Mouse (Mus musculus): ENCODE data around the gene Pou2f1. TPM values are rescaled to one million over a fixed set of nuclear protein-coding genes. Genes with fewer than 3 reads are reported as not detected.
A peak's percentile ranks its signal among the peaks of the same experiment; 100 is the strongest.

The Pou2f1 gene
- polyA plus RNA-seq, 1 experiment = 7.4 TPM

GRCm38 (mm10) chr1:165967027-165967654 lies 35.3 kb downstream of the Pou2f1 start:
- Histone ChIP-seq H3K27ac (ENCODE audit: insufficient read depth, low read length) (no peak overlapping the region), H3K4me3 (ENCODE audit: insufficient read depth, low read length) (no peak overlapping the region), H3K4me1 (ENCODE audit: control insufficient read depth, insufficient read depth, low read length) (no peaks in the 10 kb centered on the region)
- TF ChIP-seq POLR2A (IDR thresholded peaks at IDR 0.05; ENCODE audit: extremely low read depth, insufficient read depth, low read length) (no peak), CTCF (IDR thresholded peaks at IDR 0.05; ENCODE audit: extremely low read depth, insufficient read depth, low read length) (peak; percentile 30; the same call in 1 of the 2 replicates)

- no peak overlapping the region for H3K27ac ChIP-seq (ENCODE audit: insufficient read depth, low read length)
Observed at GRCm38 (mm10) chr1:165966156-165966914, 36.1 kb downstream of the Pou2f1 start.

GRCm38 (mm10) chr1:165961676-165962364 lies 40.7 kb downstream of the Pou2f1 start:
- Histone ChIP-seq H3K4me3 (ENCODE audit: insufficient read depth, low read length) (no peak overlapping the region), H3K4me1 (ENCODE audit: control insufficient read depth, insufficient read depth, low read length) (no peaks in the 10 kb centered on the region), H3K27ac (ENCODE audit: insufficient read depth, low read length) (no peak overlapping the region)
- TF ChIP-seq POLR2A (IDR thresholded peaks at IDR 0.05; ENCODE audit: extremely low read depth, insufficient read depth, low read length) (no peak), CTCF (IDR thresholded peaks at IDR 0.05; ENCODE audit: extremely low read depth, insufficient read depth, low read length) (no peak)

More at GRCm38 (mm10) chr1:165966156-165966914, 36.1 kb downstream of the Pou2f1 start:
- no peaks in the 10 kb centered on the region for H3K4me1 ChIP-seq (ENCODE audit: control insufficient read depth, insufficient read depth, low read length)
- TF ChIP-seq POLR2A (IDR thresholded peaks at IDR 0.05; ENCODE audit: extremely low read depth, insufficient read depth, low read length) (no peak), CTCF (IDR thresholded peaks at IDR 0.05; ENCODE audit: extremely low read depth, insufficient read depth, low read length) (no peak)
- no peak overlapping the region for H3K4me3 ChIP-seq (ENCODE audit: insufficient read depth, low read length)

GRCm38 (mm10) chr1:165958159-165958558 lies 44.3 kb downstream of the Pou2f1 start:
- Histone ChIP-seq H3K4me3 (ENCODE audit: insufficient read depth, low read length) (no peak overlapping the region), H3K27ac (ENCODE audit: insufficient read depth, low read length) (no peak overlapping the region), H3K4me1 (ENCODE audit: control insufficient read depth, insufficient read depth, low read length) (no peaks in the 10 kb centered on the region)
- TF ChIP-seq POLR2A (IDR thresholded peaks at IDR 0.05; ENCODE audit: extremely low read depth, insufficient read depth, low read length) = no peak
- no peak for TF ChIP-seq CTCF (IDR thresholded peaks at IDR 0.05; ENCODE audit: extremely low read depth, insufficient read depth, low read length)

GRCm38 (mm10) chr1:165948214-165948813 lies 54.2 kb downstream of the Pou2f1 start:
- Histone ChIP-seq H3K4me3 (ENCODE audit: insufficient read depth, low read length) (no peak overlapping the region), H3K4me1 (ENCODE audit: control insufficient read depth, insufficient read depth, low read length) (no peaks in the 10 kb centered on the region; the same call in 1 of the 2 replicates), H3K27ac (ENCODE audit: insufficient read depth, low read length) (no peak overlapping the region)
- no peak for TF ChIP-seq CTCF (IDR thresholded peaks at IDR 0.05; ENCODE audit: extremely low read depth, insufficient read depth, low read length)
- no peak for TF ChIP-seq POLR2A (IDR thresholded peaks at IDR 0.05; ENCODE audit: extremely low read depth, insufficient read depth, low read length)

GRCm38 (mm10) chr1:165943270-165943669 lies 59.2 kb downstream of the Pou2f1 start:
- Histone ChIP-seq H3K4me3 (ENCODE audit: insufficient read depth, low read length) (no peak overlapping the region), H3K4me1 (ENCODE audit: control insufficient read depth, insufficient read depth, low read length) (no peaks in the 10 kb centered on the region; the same call in 1 of the 2 replicates), H3K27ac (ENCODE audit: insufficient read depth, low read length) (no peak overlapping the region)
- TF ChIP-seq CTCF (IDR thresholded peaks at IDR 0.05; ENCODE audit: extremely low read depth, insufficient read depth, low read length) = no peak
- no peak for TF ChIP-seq POLR2A (IDR thresholded peaks at IDR 0.05; ENCODE audit: extremely low read depth, insufficient read depth, low read length)

- Histone ChIP-seq H3K27ac (ENCODE audit: insufficient read depth, low read length) (no peak overlapping the region), H3K4me3 (ENCODE audit: insufficient read depth, low read length) (no peak overlapping the region), H3K4me1 (ENCODE audit: control insufficient read depth, insufficient read depth, low read length) (peaks cover 3% of the 10 kb centered on the region; the same call in 1 of the 2 replicates)
- TF ChIP-seq POLR2A (IDR thresholded peaks at IDR 0.05; ENCODE audit: extremely low read depth, insufficient read depth, low read length) (no peak), CTCF (IDR thresholded peaks at IDR 0.05; ENCODE audit: extremely low read depth, insufficient read depth, low read length) (no peak)
Observed at GRCm38 (mm10) chr1:165935466-165935818, 67.0 kb downstream of the Pou2f1 start.

- peaks cover 3% of the 10 kb centered on the region; the same call in 1 of the 2 replicates for H3K4me1 ChIP-seq (ENCODE audit: control insufficient read depth, insufficient read depth, low read length)
- peak overlapping the region; percentile 16 for H3K27ac ChIP-seq (ENCODE audit: insufficient read depth, low read length)
- TF ChIP-seq CTCF (IDR thresholded peaks at IDR 0.05; ENCODE audit: extremely low read depth, insufficient read depth, low read length) = no peak
- TF ChIP-seq POLR2A (IDR thresholded peaks at IDR 0.05; ENCODE audit: extremely low read depth, insufficient read depth, low read length) = no peak
- H3K4me3 ChIP-seq (ENCODE audit: insufficient read depth, low read length) = peak overlapping the region; percentile 17; the same call in 1 of the 2 replicates
Observed at GRCm38 (mm10) chr1:165934648-165935465, 67.6 kb downstream of the Pou2f1 start.
